ENCODE assay signal across 9 mouse cellular contexts in the genomic region with DNA sequence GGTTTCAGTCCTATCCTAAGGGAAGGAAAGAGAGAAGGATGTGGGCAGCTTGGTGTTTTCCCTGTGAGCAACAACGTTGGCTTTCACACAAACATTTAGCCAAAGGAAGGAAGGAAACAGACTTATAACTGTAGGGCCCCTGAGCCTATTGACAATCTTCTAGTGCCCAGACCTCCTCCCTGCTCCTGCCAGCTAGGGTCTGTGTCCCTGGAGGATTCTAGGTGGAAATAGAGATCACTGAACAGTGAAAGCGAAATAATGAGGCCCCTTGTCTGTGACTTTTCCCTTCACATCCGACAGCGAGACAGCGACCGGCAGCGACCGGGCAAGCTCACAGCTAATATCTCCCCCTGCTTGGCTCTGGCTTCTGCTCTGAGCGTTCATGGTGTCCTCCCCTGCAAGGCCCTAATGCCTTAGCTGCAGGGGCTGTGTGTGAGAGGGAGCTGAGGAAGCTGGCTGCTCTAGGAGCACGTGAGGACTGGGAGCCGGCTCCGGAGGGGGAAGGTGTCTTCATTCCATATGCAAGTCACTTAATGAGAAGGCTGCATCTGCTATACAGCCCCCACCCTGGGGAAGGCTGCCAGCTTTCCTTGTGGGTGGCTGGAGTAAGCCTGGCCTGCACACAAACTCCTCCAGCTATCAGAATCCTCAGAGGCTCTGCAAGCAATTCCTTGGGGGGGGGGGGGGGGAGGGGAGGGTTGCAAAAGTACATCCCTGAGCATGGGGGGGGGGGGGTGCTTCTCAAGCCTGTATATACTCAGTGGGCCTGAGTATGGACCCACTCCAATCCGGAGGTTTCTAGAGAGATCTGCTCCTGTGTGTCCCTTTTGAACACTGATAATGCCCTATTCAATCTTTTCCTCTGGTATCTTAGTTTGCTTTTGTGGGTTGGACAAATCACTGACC.
DNase-seq lines count a peak whose midpoint lies in the region; ATAC-seq lines count a peak whose summit lies in the region.
"Had no signal": no experiment of that assay in that cellular context is flagged by ENCODE, and none has a peak within 500 bp of the region (broad histone marks: within the 10 kb centered on the region; RNA-seq: fewer than 3 reads in every experiment).

No protein-coding gene starts in this region.

- H3K27ac ChIP-seq in kidney, embryonic 14.5 days (ENCODE audit: low read depth, low read length) = no peak overlapping the region
- peak overlapping the region; percentile 55 for H3K27ac ChIP-seq in embryonic facial prominence, embryonic 10.5 days (replicated peaks)
- peak overlapping the region; percentile 84 for H3K27ac ChIP-seq in hindbrain, embryonic 10.5 days

- no peaks in the 10 kb centered on the region for H3K9me3 ChIP-seq in kidney, embryonic 14.5 days (ENCODE audit: control insufficient read depth, low read length)
- no peaks in the 10 kb centered on the region for H3K9me3 ChIP-seq in embryonic facial prominence, embryonic 10.5 days
- no peaks in the 10 kb centered on the region for H3K9me3 ChIP-seq in hindbrain, embryonic 10.5 days

- H3K4me2 ChIP-seq in kidney, embryonic 14.5 days (replicated peaks; ENCODE audit: low read depth, low read length) = peak overlapping the region; percentile 25

- peak; percentile 60; the same call in 1 of the 2 replicates for ATAC-seq in kidney, embryonic 14.5 days (ENCODE audit: low FRiP score, low TSS enrichment)
- ATAC-seq: Patski had no signal

- no peak overlapping the region for H3K4me3 ChIP-seq in kidney, embryonic 14.5 days (ENCODE audit: low read length)
- peak overlapping the region; percentile 8; the same call in 1 of the 2 replicates for H3K4me3 ChIP-seq in embryonic facial prominence, embryonic 10.5 days
- H3K4me3 ChIP-seq in hindbrain, embryonic 10.5 days = peak overlapping the region; percentile 33

- no peak for DNase-seq in kidney, adult 8-10 months
- peak; percentile 26 for DNase-seq in embryonic facial prominence, embryonic 10.5 days (ENCODE audit: low spot score)
- peak; percentile 51 for DNase-seq in hindbrain, embryonic 10.5 days (ENCODE audit: low spot score)
- DNase-seq in left cerebral cortex, postnatal 4 days = peak; percentile 95
- peak; percentile 47 for DNase-seq in retina, embryonic 14.5 days (ENCODE audit: low spot score)
- DNase-seq in natural killer cell, adult 2 months (ENCODE audit: low spot score in 2 of 2) = no peak
- no peak for DNase-seq in gastrocnemius, adult 18-20 months (ENCODE audit: low spot score)

- intact Hi-C loops in left cerebral cortex, postnatal 4 days (cut with DNase I) = no loop called here

- H3K4me1 ChIP-seq in kidney, embryonic 14.5 days (ENCODE audit: control insufficient read depth, insufficient read depth, low read length) = no peaks in the 10 kb centered on the region
- H3K4me1 ChIP-seq in embryonic facial prominence, embryonic 10.5 days = peaks cover 10% of the 10 kb centered on the region
- peaks cover 15% of the 10 kb centered on the region for H3K4me1 ChIP-seq in hindbrain, embryonic 10.5 days (replicated peaks)

- no peaks in the 10 kb centered on the region for H3K36me3 ChIP-seq in kidney, embryonic 14.5 days (ENCODE audit: control insufficient read depth, insufficient read depth, low read length)
- no peaks in the 10 kb centered on the region for H3K36me3 ChIP-seq in embryonic facial prominence, embryonic 10.5 days (replicated peaks)
- no peaks in the 10 kb centered on the region for H3K36me3 ChIP-seq in hindbrain, embryonic 10.5 days

- no peaks in the 10 kb centered on the region for H3K27me3 ChIP-seq in kidney, embryonic 14.5 days (ENCODE audit: control insufficient read depth, insufficient read depth, low read length)
- no peaks in the 10 kb centered on the region for H3K27me3 ChIP-seq in embryonic facial prominence, embryonic 10.5 days (replicated peaks; ENCODE audit: low read depth, poor library complexity, severe bottlenecking)
- H3K27me3 ChIP-seq in hindbrain, embryonic 10.5 days (ENCODE audit: insufficient read depth, poor library complexity, severe bottlenecking) = no peaks in the 10 kb centered on the region
- H3K27me3 ChIP-seq: Patski had no signal

- 9% methylated on average over 12 of the region's 13 CpGs for WGBS in kidney, embryonic 14.5 days
- WGBS in embryonic facial prominence, embryonic 10.5 days = 7% methylated on average over 13 of the region's 13 CpGs
- WGBS in hindbrain, embryonic 10.5 days = 8% methylated on average over 13 of the region's 13 CpGs

- no peak overlapping the region for H3K9ac ChIP-seq in kidney, embryonic 14.5 days (ENCODE audit: low read depth, low read length)

Comparison
In these comparisons a context has a peak if more than half of its experiments do, and no peak if none do; other contexts are left out.
1. DNase-seq: peak in embryonic facial prominence, embryonic 10.5 days (single experiment), hindbrain, embryonic 10.5 days (single experiment), left cerebral cortex, postnatal 4 days (single experiment) and retina, embryonic 14.5 days (single experiment); none in kidney, adult 8-10 months (0 of 2), natural killer cell, adult 2 months (0 of 2) and gastrocnemius, adult 18-20 months (single experiment).